8 mouse cellular contexts compared by ENCODE assay signal in the genomic region with DNA sequence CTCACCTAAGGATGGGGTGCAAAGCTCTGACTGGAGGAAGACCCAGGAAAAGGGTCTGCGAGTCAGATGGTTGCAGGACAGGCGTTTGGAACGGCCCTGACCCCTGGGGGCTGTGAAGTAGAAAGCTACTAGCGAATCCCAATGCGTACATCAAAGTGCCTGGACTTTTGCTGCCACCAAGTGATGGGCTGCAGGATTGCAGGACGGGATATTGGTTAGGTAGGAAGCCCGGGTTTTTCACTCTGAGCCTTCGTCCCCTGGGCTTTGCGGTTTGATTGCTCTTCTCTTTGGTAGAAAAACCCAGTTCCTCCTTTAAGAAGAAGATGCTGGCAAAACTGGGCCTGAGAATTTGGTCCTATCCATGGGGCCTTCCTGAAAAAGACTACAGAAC. TPM values are rescaled to one million over a fixed set of nuclear protein-coding genes. Genes with fewer than 3 reads are reported as not detected.
DNase-seq lines count a peak whose midpoint lies in the region; ATAC-seq and TF ChIP-seq lines count a peak whose summit lies in the region.

No protein-coding gene starts in this region.

- TF ChIP-seq POLR2A in heart, adult 2 months (IDR thresholded peaks at IDR 0.05; ENCODE audit: insufficient read depth, low read depth, low read length) = peak; percentile 30; the same call in 1 of the 2 replicates
- no peak for TF ChIP-seq POLR2A in kidney, adult 2 months (IDR thresholded peaks at IDR 0.05; ENCODE audit: low read depth, low read length)
- no peak for TF ChIP-seq POLR2A in small intestine, adult 2 months (IDR thresholded peaks at IDR 0.05; ENCODE audit: low read depth, low read length)

- 0 out of 2 replicates have a peak, but pooled peaks cover 8% of the 10 kb centered on the region for H3K36me3 ChIP-seq in embryonic facial prominence, embryonic 13.5 days
- H3K36me3 ChIP-seq in heart, adult 2 months (ENCODE audit: control insufficient read depth, insufficient read depth, low read length) = no peaks in the 10 kb centered on the region
- H3K36me3 ChIP-seq in kidney, adult 2 months (ENCODE audit: control insufficient read depth, insufficient read depth, low read length) = no peaks in the 10 kb centered on the region
- no peaks in the 10 kb centered on the region for H3K36me3 ChIP-seq in limb, embryonic 11.5 days (ENCODE audit: control insufficient read depth, insufficient read depth, low read length)
- peaks cover 7% of the 10 kb centered on the region for H3K36me3 ChIP-seq in midbrain, embryonic 13.5 days
- H3K36me3 ChIP-seq in small intestine, adult 2 months (ENCODE audit: control insufficient read depth, insufficient read depth, low read length) = no peaks in the 10 kb centered on the region

- DNase-seq in 416B (ENCODE audit: low read depth) = peak; percentile 94
- DNase-seq in adrenal gland, postnatal 4 days (ENCODE audit: low spot score in 2 of 2) = peak; percentile 79 to 91
- DNase-seq in heart, adult 2 months = peak; percentile 93 to 95
- DNase-seq in kidney, adult 2 months = peak; percentile 97
- peak; percentile 98 for DNase-seq in limb, embryonic 11.5 days (ENCODE audit: low spot score)

- peak; percentile 38; the same call in 1 of the 2 replicates for ATAC-seq in embryonic facial prominence, embryonic 13.5 days (ENCODE audit: insufficient number of reproducible peaks, insufficient read depth, low FRiP score, low TSS enrichment, low read depth)
- peak; percentile 70 for ATAC-seq in limb, embryonic 11.5 days (ENCODE audit: insufficient number of reproducible peaks, low FRiP score, low TSS enrichment, low read depth)
- ATAC-seq in midbrain, embryonic 13.5 days = peak; percentile 75

- peak overlapping the region; percentile 99 for H3K27ac ChIP-seq in embryonic facial prominence, embryonic 13.5 days
- peak overlapping the region; percentile 97 for H3K27ac ChIP-seq in heart, adult 2 months
- peak overlapping the region; percentile 86 for H3K27ac ChIP-seq in kidney, adult 2 months (ENCODE audit: insufficient read depth, low read depth, low read length)
- peak overlapping the region; percentile 94 for H3K27ac ChIP-seq in limb, embryonic 11.5 days (replicated peaks; ENCODE audit: low read depth, low read length)
- H3K27ac ChIP-seq in midbrain, embryonic 13.5 days = peak overlapping the region; percentile 98
- H3K27ac ChIP-seq in small intestine, adult 2 months (ENCODE audit: insufficient read depth, low read depth, low read length) = peak overlapping the region; percentile 96

- WGBS in embryonic facial prominence, embryonic 13.5 days = under 1% methylated on average over 9 of the region's 9 CpGs
- WGBS in heart, adult 2 months = 0% methylated on average over 9 of the region's 9 CpGs
- under 1% methylated on average over 9 of the region's 9 CpGs for WGBS in kidney, adult 2 months
- 0% methylated on average over 9 of the region's 9 CpGs for WGBS in limb, embryonic 11.5 days
- under 1% methylated on average over 9 of the region's 9 CpGs for WGBS in midbrain, embryonic 13.5 days
- under 1% methylated on average over 9 of the region's 9 CpGs for WGBS in small intestine, adult 2 months

- no peaks in the 10 kb centered on the region for H3K9me3 ChIP-seq in embryonic facial prominence, embryonic 13.5 days
- no peaks in the 10 kb centered on the region for H3K9me3 ChIP-seq in limb, embryonic 11.5 days (ENCODE audit: control insufficient read depth, low read length)
- no peaks in the 10 kb centered on the region for H3K9me3 ChIP-seq in midbrain, embryonic 13.5 days

- H3K4me3 ChIP-seq in embryonic facial prominence, embryonic 13.5 days = peak overlapping the region; percentile 59
- peak overlapping the region; percentile 78 for H3K4me3 ChIP-seq in heart, adult 2 months
- H3K4me3 ChIP-seq in kidney, adult 2 months (ENCODE audit: insufficient read depth, low read depth, low read length) = peak overlapping the region; percentile 81
- H3K4me3 ChIP-seq in limb, embryonic 11.5 days (ENCODE audit: low read depth, low read length) = peak overlapping the region; percentile 61
- peak overlapping the region; percentile 60 for H3K4me3 ChIP-seq in midbrain, embryonic 13.5 days (replicated peaks)
- H3K4me3 ChIP-seq in small intestine, adult 2 months (ENCODE audit: low read depth, low read length) = peak overlapping the region; percentile 85

- intact Hi-C loops in heart, adult 2 months (cut with DNase I) = loop anchor here (1.0 to 5.0 kb wide), 5 partner anchors 26 to 154 kb away; no protein-coding TSS in a partner anchor

- H3K4me1 ChIP-seq in embryonic facial prominence, embryonic 13.5 days = peaks cover 51% of the 10 kb centered on the region
- peaks cover 5% of the 10 kb centered on the region; the same call in 1 of the 2 replicates for H3K4me1 ChIP-seq in heart, adult 2 months (ENCODE audit: control insufficient read depth, insufficient read depth, low read length)
- peaks cover 20% of the 10 kb centered on the region for H3K4me1 ChIP-seq in kidney, adult 2 months (ENCODE audit: control insufficient read depth, insufficient read depth, low read length)
- H3K4me1 ChIP-seq in limb, embryonic 11.5 days (ENCODE audit: control insufficient read depth, insufficient read depth, low read length) = peaks cover 22% of the 10 kb centered on the region
- H3K4me1 ChIP-seq in midbrain, embryonic 13.5 days (replicated peaks) = peaks cover 36% of the 10 kb centered on the region
- H3K4me1 ChIP-seq in small intestine, adult 2 months (ENCODE audit: control insufficient read depth, insufficient read depth, insufficient read length, low read length) = peaks cover 7% of the 10 kb centered on the region; the same call in 1 of the 2 replicates

- TF ChIP-seq EP300 in heart, adult 2 months (IDR thresholded peaks at IDR 0.05; ENCODE audit: insufficient read depth, low read depth, low read length) = peak; percentile 99

- H3K4me2 ChIP-seq in embryonic facial prominence, embryonic 13.5 days = peak overlapping the region; percentile 92
- peak overlapping the region; percentile 97 for H3K4me2 ChIP-seq in limb, embryonic 11.5 days (ENCODE audit: low read depth, severe bottlenecking)
- peak overlapping the region; percentile 90 for H3K4me2 ChIP-seq in midbrain, embryonic 13.5 days (replicated peaks)

- H3K79me2 ChIP-seq in heart, adult 2 months (replicated peaks; ENCODE audit: control insufficient read depth, insufficient read depth, low read length) = no peaks in the 10 kb centered on the region

- H3K27me3 ChIP-seq in embryonic facial prominence, embryonic 13.5 days = no peaks in the 10 kb centered on the region
- H3K27me3 ChIP-seq in heart, adult 2 months (ENCODE audit: control insufficient read depth, insufficient read depth, low read length) = no peaks in the 10 kb centered on the region
- no peaks in the 10 kb centered on the region for H3K27me3 ChIP-seq in kidney, adult 2 months (replicated peaks; ENCODE audit: control insufficient read depth, insufficient read depth, low read length)
- H3K27me3 ChIP-seq in limb, embryonic 11.5 days (ENCODE audit: control insufficient read depth, insufficient read depth, low read length) = no peaks in the 10 kb centered on the region
- H3K27me3 ChIP-seq in midbrain, embryonic 13.5 days = no peaks in the 10 kb centered on the region
- no peaks in the 10 kb centered on the region for H3K27me3 ChIP-seq in small intestine, adult 2 months (ENCODE audit: control insufficient read depth, insufficient read depth, low read length)

- peak overlapping the region; percentile 88 for H3K9ac ChIP-seq in embryonic facial prominence, embryonic 13.5 days
- H3K9ac ChIP-seq in heart, adult 2 months (ENCODE audit: low read depth, low read length) = peak overlapping the region; percentile 86
- H3K9ac ChIP-seq in limb, embryonic 11.5 days (ENCODE audit: low read length) = peak overlapping the region; percentile 83
- H3K9ac ChIP-seq in midbrain, embryonic 13.5 days (replicated peaks) = peak overlapping the region; percentile 86

- peak; percentile 87 for TF ChIP-seq CTCF in heart, adult 2 months (IDR thresholded peaks at IDR 0.05)
- peak; percentile 98 for TF ChIP-seq CTCF in kidney, adult 2 months (conservative IDR thresholded peaks at IDR 0.05; ENCODE audit: insufficient read depth, insufficient read length, low read depth, low read length)
- TF ChIP-seq CTCF in small intestine, adult 2 months (IDR thresholded peaks at IDR 0.05; ENCODE audit: extremely low read depth, insufficient read length, insufficient replicate concordance, low read depth, low read length) = peak; percentile 95

RNA-seq across cellular contexts. Expression of gene Faap20, which starts 0.3 kb away (rescaled TPM):
- 10 to 100 TPM; 54.9 to 56.3 TPM for total RNA-seq in adrenal gland, postnatal 4 days (2021)
- polyA plus RNA-seq in embryonic facial prominence, embryonic 13.5 days (2015; fragmentation: Nextera tagmentation; extraction: Ambion mirVana) = 77.4 and 80.0 TPM in 2 replicates
- 10 to 100 TPM; 14.4 to 16.7 TPM for total RNA-seq in heart, adult 2 months (2021)
- polyA plus RNA-seq in heart, adult 2 months (2012; rRNA removed) = 26.7 and 30.3 TPM in 2 replicates
- polyA plus RNA-seq in kidney, adult 2 months (2012; rRNA removed) = 68.9 and 75.5 TPM in 2 replicates
- 103 and 104 TPM in 2 replicates for polyA plus RNA-seq in limb, embryonic 11.5 days (2014; fragmentation: Nextera tagmentation; extraction: Ambion mirVana)
- 91.2 and 92.7 TPM in 2 replicates for polyA plus RNA-seq in midbrain, embryonic 13.5 days (2015; fragmentation: Nextera tagmentation; extraction: Ambion mirVana)
- 22.5 and 52.0 TPM in 2 replicates for polyA plus RNA-seq in small intestine, adult 2 months (2012; rRNA removed)

RNA-seq across cellular contexts. Expression of gene Ski, which starts 26.9 kb away (rescaled TPM):
- 100 to 1,000 TPM; 106 to 111 TPM for total RNA-seq in adrenal gland, postnatal 4 days (2021)
- 21.5 and 24.9 TPM in 2 replicates for polyA plus RNA-seq in embryonic facial prominence, embryonic 13.5 days (2015; fragmentation: Nextera tagmentation; extraction: Ambion mirVana)
- 10 to 100 TPM; 56.7 to 56.8 TPM for total RNA-seq in heart, adult 2 months (2021)
- polyA plus RNA-seq in heart, adult 2 months (2012; rRNA removed) = 34.9 and 46.0 TPM in 2 replicates
- 40.4 and 43.9 TPM in 2 replicates for polyA plus RNA-seq in kidney, adult 2 months (2012; rRNA removed)
- 17.7 and 17.8 TPM in 2 replicates for polyA plus RNA-seq in limb, embryonic 11.5 days (2014; fragmentation: Nextera tagmentation; extraction: Ambion mirVana)
- polyA plus RNA-seq in midbrain, embryonic 13.5 days (2015; fragmentation: Nextera tagmentation; extraction: Ambion mirVana) = 9.3 and 9.9 TPM in 2 replicates
- 27.8 and 48.0 TPM in 2 replicates for polyA plus RNA-seq in small intestine, adult 2 months (2012; rRNA removed)

Comparison
In these comparisons a context has a peak if more than half of its experiments do, and no peak if none do; other contexts are left out.
1. Peak in every context shown above with its lines: DNase-seq, ATAC-seq, H3K4me3 ChIP-seq and H3K27ac ChIP-seq.